Mouse (Mus musculus) lung, embryonic 15.5 days (tissue): ENCODE measurements around the gene Rcc2. TPM values are rescaled to one million over a fixed set of nuclear protein-coding genes. Genes with fewer than 3 reads are reported as not detected.

Source experiments
- ATAC-seq: fragments of 200-750 bp; cut with Nextera tagmentation; 2 replicates; pipeline ENCODE4 v1.8.0; 2017; ENCODE audit warnings: moderate number of reproducible peaks, borderline replicate concordance; ENCODE audit not compliant: low FRiP score, low TSS enrichment; ENCODE audit errors: extremely low read depth
- H3K27ac ChIP-seq: fragments of 300-500 bp; sonication (generic); 2 replicates; pipeline ENCODE4 v1.5.1; 2015; ENCODE audit warnings: moderate library complexity, mild to moderate bottlenecking, inconsistent platforms
- H3K27me3 ChIP-seq: fragments of 300-500 bp; sonication (generic); 2 replicates; pipeline ENCODE4 v1.6.1; 2015; ENCODE audit warnings: inconsistent platforms
- H3K36me3 ChIP-seq: fragments of 300-500 bp; sonication (generic); 2 replicates; pipeline ENCODE4 v1.6.1; 2015; ENCODE audit warnings: inconsistent platforms
- H3K4me1 ChIP-seq: fragments of 300-500 bp; sonication (generic); 2 replicates; pipeline ENCODE4 v1.6.1; 2015; ENCODE audit warnings: inconsistent platforms
- H3K4me2 ChIP-seq: fragments of 300-500 bp; sonication (generic); 2 replicates; pipeline ENCODE4 v1.6.1; 2015; ENCODE audit warnings: inconsistent platforms, mild to moderate bottlenecking, moderate library complexity
- H3K4me3 ChIP-seq: fragments of 300-500 bp; sonication (generic); 2 replicates; pipeline ENCODE4 v1.5.1; 2015; ENCODE audit warnings: mild to moderate bottlenecking, inconsistent platforms
- H3K9ac ChIP-seq: fragments of 300-500 bp; sonication (generic); 2 replicates; pipeline ENCODE4 v1.6.1; 2015; ENCODE audit warnings: inconsistent platforms
- H3K9me3 ChIP-seq: fragments of 300-500 bp; sonication (generic); 2 replicates; pipeline ENCODE4 v1.6.1; 2016; ENCODE audit warnings: inconsistent platforms
- WGBS: fragments of 180-500 bp; shearing (Covaris S2); methylation state at CpG from one replicate; pipeline ENCODE4 v1.1.7; 2015; 5-methylcytosine and 5-hydroxymethylcytosine counted together
- polyA plus RNA-seq: library from polyadenylated mRNA; unstranded; fragments of >200 nt; fragmentation: Nextera tagmentation; extraction: Ambion mirVana; gene quantifications from 2 replicates; pipeline ENCODE4 v1.2.1, GENCODE M21; 2015

The Rcc2 gene
- polyA plus RNA-seq, 1 experiment from 2014 or later = 58.0 TPM

GRCm38 (mm10) chr4:140742543-140742942, 42.2 kb downstream of the Rcc2 start, which contains the start of gene Padi6:
Gene Padi6, minus strand, starts transcription at chr4:140742643.
- Histone ChIP-seq H3K4me3 (no peak within 1 kb of the TSS), H3K9me3 (no peaks in the 10 kb centered on the region), H3K4me2 (no peak within 1 kb of the TSS), H3K9ac (no peak within 1 kb of the TSS), H3K4me1 (peaks cover 1% of the 10 kb centered on the region; the same call in 1 of the 2 replicates), H3K36me3 (no peaks in the 10 kb centered on the region), H3K27ac (no peak within 1 kb of the TSS), H3K27me3 (no peaks in the 10 kb centered on the region)
- 77% methylated on average over 2 of the region's 2 CpGs for WGBS
- ATAC-seq = no peak

- Histone ChIP-seq H3K4me1 (peaks cover 7% of the 10 kb centered on the region), H3K27me3 (no peaks in the 10 kb centered on the region), H3K4me2 (no peak overlapping the region), H3K9me3 (no peaks in the 10 kb centered on the region), H3K9ac (no peak overlapping the region), H3K4me3 (no peak overlapping the region), H3K27ac (no peak overlapping the region), H3K36me3 (no peaks in the 10 kb centered on the region)
- ATAC-seq = no peak
- WGBS = 29% methylated on average over 4 of the region's 4 CpGs
Observed at GRCm38 (mm10) chr4:140743086-140743485, 42.7 kb downstream of the Rcc2 start.

GRCm38 (mm10) chr4:140744654-140745053, 44.3 kb downstream of the Rcc2 start:
- Histone ChIP-seq H3K4me3 (no peak overlapping the region), H3K9me3 (no peaks in the 10 kb centered on the region), H3K9ac (no peak overlapping the region), H3K4me2 (no peak overlapping the region), H3K27ac (no peak overlapping the region), H3K36me3 (no peaks in the 10 kb centered on the region), H3K4me1 (peaks cover 14% of the 10 kb centered on the region), H3K27me3 (no peaks in the 10 kb centered on the region)
- 23% methylated on average over 3 of the region's 3 CpGs for WGBS
- no peak for ATAC-seq

GRCm38 (mm10) chr4:140747978-140748377, 47.6 kb downstream of the Rcc2 start:
- Histone ChIP-seq H3K4me1 (peaks cover 20% of the 10 kb centered on the region), H3K27ac (no peak overlapping the region), H3K36me3 (no peaks in the 10 kb centered on the region), H3K9me3 (no peaks in the 10 kb centered on the region), H3K9ac (no peak overlapping the region), H3K4me2 (no peak overlapping the region), H3K27me3 (no peaks in the 10 kb centered on the region; the same call in 1 of the 2 replicates), H3K4me3 (no peak overlapping the region)
- 15% methylated on average over 12 of the region's 12 CpGs for WGBS
- ATAC-seq = peak; percentile 17; the same call in 1 of the 2 replicates

- Histone ChIP-seq H3K9ac (no peak overlapping the region), H3K9me3 (no peaks in the 10 kb centered on the region), H3K27me3 (no peaks in the 10 kb centered on the region; the same call in 1 of the 2 replicates), H3K36me3 (no peaks in the 10 kb centered on the region), H3K4me3 (peak overlapping the region; percentile 23), H3K27ac (no peak overlapping the region), H3K4me2 (peak overlapping the region; percentile 42), H3K4me1 (peaks cover 20% of the 10 kb centered on the region)
- WGBS = 11% methylated on average over 19 of the region's 19 CpGs
- ATAC-seq = no peak
Observed at GRCm38 (mm10) chr4:140750328-140750727, 50.0 kb downstream of the Rcc2 start.

- Histone ChIP-seq H3K4me3 (no peak overlapping the region), H3K27ac (no peak overlapping the region), H3K27me3 (no peaks in the 10 kb centered on the region; the same call in 1 of the 2 replicates), H3K4me2 (no peak overlapping the region), H3K36me3 (no peaks in the 10 kb centered on the region), H3K4me1 (peaks cover 10% of the 10 kb centered on the region), H3K9ac (no peak overlapping the region), H3K9me3 (no peaks in the 10 kb centered on the region)
- 31% methylated on average over 7 of the region's 7 CpGs for WGBS
- no peak for ATAC-seq
Observed at GRCm38 (mm10) chr4:140753366-140753765, 53.0 kb downstream of the Rcc2 start.

- Histone ChIP-seq H3K4me1 (no peaks in the 10 kb centered on the region), H3K27ac (no peak overlapping the region), H3K36me3 (no peaks in the 10 kb centered on the region), H3K27me3 (no peaks in the 10 kb centered on the region), H3K9ac (no peak overlapping the region), H3K4me3 (no peak overlapping the region), H3K4me2 (no peak overlapping the region), H3K9me3 (no peaks in the 10 kb centered on the region)
- WGBS = 68% methylated on average over 3 of the region's 3 CpGs
- ATAC-seq = no peak
Observed at GRCm38 (mm10) chr4:140755811-140756210, 55.5 kb downstream of the Rcc2 start.

- ATAC-seq = no peak
- no peak overlapping the region for H3K4me3 ChIP-seq
- H3K4me2 ChIP-seq = no peak overlapping the region
- H3K27me3 ChIP-seq = no peaks in the 10 kb centered on the region
- no peaks in the 10 kb centered on the region for H3K36me3 ChIP-seq
- 67% methylated on average over 7 of the region's 7 CpGs for WGBS
- H3K4me1 ChIP-seq = 0 out of 2 replicates have a peak, but pooled peaks cover 3% of the 10 kb centered on the region
- H3K9me3 ChIP-seq = no peaks in the 10 kb centered on the region
- no peak overlapping the region for H3K9ac ChIP-seq
- H3K27ac ChIP-seq = no peak overlapping the region
Observed at GRCm38 (mm10) chr4:140761601-140762000, 61.3 kb downstream of the Rcc2 start.

- ATAC-seq = no peak
- Histone ChIP-seq H3K27me3 (no peaks in the 10 kb centered on the region), H3K27ac (no peak overlapping the region), H3K9me3 (no peaks in the 10 kb centered on the region), H3K4me1 (0 out of 2 replicates have a peak, but pooled peaks cover 3% of the 10 kb centered on the region), H3K4me2 (no peak overlapping the region), H3K4me3 (no peak overlapping the region), H3K36me3 (no peaks in the 10 kb centered on the region), H3K9ac (no peak overlapping the region)
- 11% methylated on average over 9 of the region's 9 CpGs for WGBS
Observed at GRCm38 (mm10) chr4:140763158-140763557, 62.8 kb downstream of the Rcc2 start.

GRCm38 (mm10) chr4:140765936-140766335, 65.6 kb downstream of the Rcc2 start:
- WGBS = 76% methylated on average over 3 of the region's 3 CpGs
- Histone ChIP-seq H3K27ac (no peak overlapping the region), H3K4me3 (no peak overlapping the region), H3K9ac (no peak overlapping the region), H3K36me3 (no peaks in the 10 kb centered on the region), H3K4me2 (no peak overlapping the region), H3K4me1 (peaks cover 11% of the 10 kb centered on the region; the same call in 1 of the 2 replicates), H3K9me3 (no peaks in the 10 kb centered on the region), H3K27me3 (no peaks in the 10 kb centered on the region)
- ATAC-seq = no peak

- H3K9ac ChIP-seq = no peak overlapping the region
Observed at GRCm38 (mm10) chr4:140768973-140769372, 68.6 kb downstream of the Rcc2 start.

GRCm38 (mm10) chr4:140770433-140770832, 70.1 kb downstream of the Rcc2 start:
- no peaks in the 10 kb centered on the region for H3K27me3 ChIP-seq
- peak overlapping the region; percentile 31; the same call in 1 of the 2 replicates for H3K9ac ChIP-seq
- 8% methylated on average over 13 of the region's 13 CpGs for WGBS
- no peaks in the 10 kb centered on the region for H3K36me3 ChIP-seq
- peak overlapping the region; percentile 67 for H3K27ac ChIP-seq
- ATAC-seq = no peak
- H3K4me2 ChIP-seq = peak overlapping the region; percentile 58
- peak overlapping the region; percentile 41 for H3K4me3 ChIP-seq
- H3K4me1 ChIP-seq = peaks cover 13% of the 10 kb centered on the region; the same call in 1 of the 2 replicates
- no peaks in the 10 kb centered on the region for H3K9me3 ChIP-seq

More at GRCm38 (mm10) chr4:140768973-140769372, 68.6 kb downstream of the Rcc2 start:
- peaks cover 13% of the 10 kb centered on the region; the same call in 1 of the 2 replicates for H3K4me1 ChIP-seq
- H3K4me3 ChIP-seq = no peak overlapping the region
- H3K27me3 ChIP-seq = no peaks in the 10 kb centered on the region
- no peaks in the 10 kb centered on the region for H3K36me3 ChIP-seq
- no peak overlapping the region for H3K4me2 ChIP-seq
- no peak for ATAC-seq
- H3K27ac ChIP-seq = no peak overlapping the region
- no peaks in the 10 kb centered on the region for H3K9me3 ChIP-seq
- WGBS = 80% methylated on average over 5 of the region's 5 CpGs
